Mouse (Mus musculus) myocyte (in vitro differentiated cells): ENCODE data around the gene Ap2a1.
A peak's percentile ranks its signal among the peaks of the same experiment; 100 is the strongest.

Source experiments
- CEBPB ChIP-seq: IDR thresholded peaks from 2 replicates; pipeline ENCODE4 v1.6.1; 2011; ENCODE audit warnings: mild to moderate bottlenecking, moderate library complexity; ENCODE audit not compliant: poor library complexity, insufficient read depth, severe bottlenecking
- E2F4 ChIP-seq: IDR thresholded peaks from one replicate; pipeline ENCODE4 v1.6.1; 2011; ENCODE audit warnings: mild to moderate bottlenecking, control low read depth, moderate library complexity; ENCODE audit not compliant: insufficient read depth
- MAX ChIP-seq: IDR thresholded peaks from one replicate; pipeline ENCODE4 v1.6.1; 2011; ENCODE audit warnings: low read depth, mild to moderate bottlenecking, control low read depth
- MYOD1 ChIP-seq, 3 experiments: IDR thresholded peaks; one replicate each; pipeline ENCODE4 v1.6.1; 2011; ENCODE audit warnings: control low read depth in 2 of 3, low read depth in 2 of 3, mild to moderate bottlenecking in 2 of 3, moderate library complexity in 1 of 3; ENCODE audit not compliant: insufficient read length in 2 of 3, control insufficient read depth in 1 of 3
- MYOG ChIP-seq, 3 experiments: IDR thresholded peaks; one replicate each; pipeline ENCODE4 v1.6.1; 2011; ENCODE audit warnings: control low read depth in 2 of 3, low read depth in 2 of 3, mild to moderate bottlenecking in 2 of 3; ENCODE audit not compliant: insufficient read length in 2 of 3, control insufficient read depth in 1 of 3, insufficient read depth in 1 of 3
- POLR2A ChIP-seq: IDR thresholded peaks from one replicate; pipeline ENCODE4 v1.6.1; 2011; ENCODE audit warnings: low read depth, mild to moderate bottlenecking, control low read depth, moderate library complexity; ENCODE audit not compliant: insufficient read length
- POLR2AphosphoS2 ChIP-seq: IDR thresholded peaks from one replicate; pipeline ENCODE4 v1.6.1; 2011; ENCODE audit warnings: low read depth, control low read depth; ENCODE audit not compliant: insufficient read length
- REST ChIP-seq: IDR thresholded peaks from one replicate; pipeline ENCODE4 v1.6.1; 2011; ENCODE audit warnings: mild to moderate bottlenecking, control low read depth, moderate library complexity; ENCODE audit not compliant: insufficient read depth, insufficient read length
- TCF12 ChIP-seq: IDR thresholded peaks from one replicate; pipeline ENCODE4 v1.6.1; 2011; ENCODE audit warnings: mild to moderate bottlenecking, control low read depth; ENCODE audit not compliant: poor library complexity, insufficient read depth, severe bottlenecking
- TCF3 ChIP-seq: IDR thresholded peaks from one replicate; pipeline ENCODE4 v1.6.1; 2011; ENCODE audit warnings: low read depth, control low read depth; ENCODE audit not compliant: insufficient read length
- USF1 ChIP-seq: IDR thresholded peaks from one replicate; pipeline ENCODE4 v1.6.1; 2011; ENCODE audit warnings: low read depth, mild to moderate bottlenecking, control low read depth, moderate library complexity

GRCm38 (mm10) chr7:44914396-44914795 lies 14.9 kb downstream of the Ap2a1 start:
- no peak for TF ChIP-seq POLR2A
- TF ChIP-seq TCF12: no peak
- TF ChIP-seq MYOG (IDR thresholded peaks at IDR 0.05; ENCODE audit: control insufficient read depth in 1 of 3, insufficient read depth in 1 of 3, insufficient read length in 2 of 3, low read depth in 2 of 3): peak in 2 of 3 experiments; percentile 12 to 58
- TF ChIP-seq MYOD1 (IDR thresholded peaks at IDR 0.05; ENCODE audit: control insufficient read depth in 1 of 3, insufficient read length in 2 of 3, low read depth in 2 of 3): peak in 2 of 3 experiments; percentile 16 to 74
- TF ChIP-seq MAX: no peak
- TF ChIP-seq POLR2AphosphoS2: no peak
- TF ChIP-seq CEBPB: no peak
- TF ChIP-seq REST: no peak
- TF ChIP-seq USF1: no peak
- no peak for TF ChIP-seq E2F4
- TF ChIP-seq TCF3: no peak
